Mouse (Mus musculus) hindbrain, embryonic 14.5 days (tissue): ENCODE data around the gene Pkdrej. TPM values are rescaled to one million over a fixed set of nuclear protein-coding genes. Genes with fewer than 3 reads are reported as not detected.
"Not testable (repeated sequence)": the region's sequence is repeated elsewhere in the genome, so short reads cannot be mapped to it uniquely, and the experiment has no call there.

Experiments
- ATAC-seq: fragments of 200-750 bp; cut with Nextera tagmentation; 2 replicates; pipeline ENCODE4 v1.8.0; 2017; ENCODE audit warnings: moderate number of reproducible peaks, mild to moderate bottlenecking, moderate TSS enrichment, moderate library complexity; ENCODE audit not compliant: low FRiP score
- DNase-seq: peaks from one replicate; pipeline ENCODE4 v3.0.0-alpha.2; 2015; ENCODE audit warnings: low spot score
- H3K27ac ChIP-seq: fragments of 300-500 bp; sonication (generic); 2 replicates; pipeline ENCODE4 v1.5.1; 2014; ENCODE audit warnings: mild to moderate bottlenecking, moderate library complexity
- H3K27me3 ChIP-seq: fragments of 300-500 bp; sonication (generic); 2 replicates; pipeline ENCODE4 v1.6.1; 2014; ENCODE audit warnings: mild to moderate bottlenecking, low read length, mixed read lengths; ENCODE audit not compliant: control insufficient read depth, insufficient read depth
- H3K36me3 ChIP-seq: fragments of 300-500 bp; sonication (generic); replicated peaks from 2 replicates; pipeline ENCODE4 v1.6.1; 2014; ENCODE audit not compliant: control insufficient read depth, insufficient read depth
- H3K4me1 ChIP-seq: fragments of 300-500 bp; sonication (generic); replicated peaks from 2 replicates; pipeline ENCODE4 v1.6.1; 2014; ENCODE audit warnings: antibody characterized with exemption, low read length, mixed read lengths; ENCODE audit not compliant: control insufficient read depth, insufficient read depth
- H3K4me2 ChIP-seq: fragments of 300-500 bp; sonication (generic); replicated peaks from 2 replicates; pipeline ENCODE4 v1.6.1; 2014; ENCODE audit warnings: mild to moderate bottlenecking, moderate library complexity
- H3K4me3 ChIP-seq: fragments of 300-500 bp; sonication (generic); replicated peaks from 2 replicates; pipeline ENCODE4 v1.5.1; 2014; ENCODE audit warnings: mild to moderate bottlenecking, low read length
- H3K9ac ChIP-seq: fragments of 300-500 bp; sonication (generic); 2 replicates; pipeline ENCODE4 v1.6.1; 2014
- H3K9me3 ChIP-seq: fragments of 300-500 bp; sonication (generic); 2 replicates; pipeline ENCODE4 v1.6.1; 2016; ENCODE audit warnings: low read length; ENCODE audit not compliant: control insufficient read depth
- WGBS: fragments of 180-500 bp; shearing (Covaris S2); extraction: QIAGEN DNeasy Blood & Tissue Kit; methylation state at CpG from one replicate; pipeline ENCODE4 v1.1.7; 2014; 5-methylcytosine and 5-hydroxymethylcytosine counted together
- polyA plus RNA-seq: library from polyadenylated mRNA; unstranded; fragments of >200 nt; fragmentation: Nextera tagmentation; extraction: Ambion mirVana; gene quantifications from 2 replicates; pipeline ENCODE4 v1.2.1, GENCODE M21; 2014

Gene Pkdrej
- polyA plus RNA-seq, 1 experiment from 2014 or later: 0.11 TPM

DNA sequence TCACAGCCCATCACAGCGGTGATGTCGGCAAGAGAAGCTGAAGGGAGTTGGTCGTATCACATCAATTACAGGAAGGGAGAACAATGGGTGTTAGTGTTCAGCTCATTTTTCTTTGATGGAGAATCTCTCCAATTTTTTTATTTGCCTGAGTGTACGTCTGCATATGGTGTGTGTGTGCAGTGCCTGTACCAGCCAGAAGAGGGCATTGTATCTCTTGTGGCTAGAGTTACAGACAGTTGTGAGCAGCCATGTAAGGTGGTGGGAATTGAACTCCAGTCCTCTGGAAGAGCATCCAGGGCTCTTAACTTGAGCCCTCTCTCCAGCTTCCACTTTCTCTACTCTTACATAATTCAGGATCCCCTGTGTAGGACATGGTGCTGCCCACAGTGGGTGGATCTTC lies 38.4 kb downstream of the Pkdrej start:
- Histone ChIP-seq H3K27ac (no peak overlapping the region), H3K4me2 (no peak overlapping the region), H3K9ac (no peak overlapping the region), H3K36me3 (no peaks in the 10 kb centered on the region), H3K9me3 (no peaks in the 10 kb centered on the region), H3K27me3 (no peaks in the 10 kb centered on the region), H3K4me3 (no peak overlapping the region), H3K4me1 (no peaks in the 10 kb centered on the region)
- WGBS: 96% methylated on average over 4 of the region's 4 CpGs
- no peak for DNase-seq
- ATAC-seq: no peak

- H3K9me3 ChIP-seq, DNase-seq, H3K27ac ChIP-seq, H3K4me3 ChIP-seq, H3K4me2 ChIP-seq, H3K9ac ChIP-seq, H3K27me3 ChIP-seq, H3K4me1 ChIP-seq, H3K36me3 ChIP-seq, ATAC-seq: not testable (repeated sequence)
- 92% methylated on average over 6 of the region's 6 CpGs for WGBS
These were observed 42.6 kb downstream of the Pkdrej start for GRCm38 (mm10) chr15:85778891-85779290.

DNA sequence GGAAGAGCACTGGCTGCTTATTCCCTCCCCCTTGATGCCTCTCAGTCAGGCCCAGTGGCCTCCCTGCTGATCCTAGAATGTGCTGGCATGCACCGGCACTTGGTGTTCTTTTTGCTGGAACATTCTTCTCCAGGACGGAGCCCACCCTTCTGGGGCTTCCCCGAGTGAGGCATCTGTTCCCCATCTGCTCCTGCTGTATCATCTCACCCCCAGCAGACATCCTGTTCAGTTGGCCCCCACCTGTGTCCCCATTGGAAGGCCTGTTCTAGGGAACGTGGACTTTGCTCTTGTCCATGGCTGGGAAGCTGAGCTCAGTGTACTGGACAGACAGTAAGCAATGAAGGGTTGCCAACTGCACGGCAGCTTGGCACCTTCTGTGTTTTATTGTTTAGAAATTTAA lies 44.8 kb downstream of the Pkdrej start:
- H3K4me1 ChIP-seq: no peaks in the 10 kb centered on the region
- H3K27ac ChIP-seq: no peak overlapping the region
- H3K9ac ChIP-seq: no peak overlapping the region
- no peak overlapping the region for H3K4me2 ChIP-seq
- H3K27me3 ChIP-seq: no peaks in the 10 kb centered on the region
- no peaks in the 10 kb centered on the region for H3K36me3 ChIP-seq
- 75% methylated on average over 5 of the region's 5 CpGs for WGBS
- ATAC-seq: no peak
- H3K4me3 ChIP-seq: no peak overlapping the region
- DNase-seq: no peak
- H3K9me3 ChIP-seq: no peaks in the 10 kb centered on the region

GRCm38 (mm10) chr15:85776241-85776640 lies 45.3 kb downstream of the Pkdrej start:
- Histone ChIP-seq H3K9me3 (no peaks in the 10 kb centered on the region), H3K4me3 (no peak overlapping the region), H3K4me1 (no peaks in the 10 kb centered on the region), H3K27ac (no peak overlapping the region), H3K36me3 (no peaks in the 10 kb centered on the region), H3K27me3 (no peaks in the 10 kb centered on the region), H3K9ac (no peak overlapping the region), H3K4me2 (no peak overlapping the region)
- ATAC-seq: no peak
- WGBS: 72% methylated on average over 2 of the region's 2 CpGs
- DNase-seq: no peak

DNA sequence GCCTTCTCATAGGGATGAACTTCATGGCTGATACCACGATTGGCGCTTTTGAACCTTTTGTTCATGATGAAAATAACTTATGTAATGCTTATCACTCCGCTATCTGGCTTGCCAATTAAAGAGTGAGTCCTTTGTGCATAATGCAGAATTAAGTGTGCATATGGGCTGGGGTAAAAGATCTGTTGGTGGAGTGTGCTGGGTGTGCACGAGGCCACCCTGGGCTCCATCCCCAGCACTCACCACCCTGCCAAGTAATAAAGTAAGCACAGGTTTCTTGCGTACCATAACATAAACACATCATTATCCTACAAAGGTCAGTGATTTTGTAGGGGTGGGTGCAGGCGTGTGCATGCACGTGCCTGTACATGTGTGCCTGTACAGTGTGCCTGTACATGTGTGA lies 46.5 kb downstream of the Pkdrej start:
- DNase-seq (no peak), ATAC-seq (no peak)
- 89% methylated on average over 7 of the region's 7 CpGs for WGBS
- no peaks in the 10 kb centered on the region for H3K9me3 ChIP-seq
- no peaks in the 10 kb centered on the region for H3K27me3 ChIP-seq
- H3K4me3 ChIP-seq: no peak overlapping the region
- H3K36me3 ChIP-seq: no peaks in the 10 kb centered on the region
- no peak overlapping the region for H3K9ac ChIP-seq
- no peak overlapping the region for H3K4me2 ChIP-seq
- no peak overlapping the region for H3K27ac ChIP-seq
- no peaks in the 10 kb centered on the region for H3K4me1 ChIP-seq

- H3K4me2 ChIP-seq: no peak overlapping the region
- no peak overlapping the region for H3K27ac ChIP-seq
- H3K27me3 ChIP-seq: no peaks in the 10 kb centered on the region
- H3K4me1 ChIP-seq: no peaks in the 10 kb centered on the region
- H3K9me3 ChIP-seq: no peaks in the 10 kb centered on the region
- H3K36me3 ChIP-seq: no peaks in the 10 kb centered on the region
- no peak overlapping the region for H3K4me3 ChIP-seq
- ATAC-seq: no peak
- no peak overlapping the region for H3K9ac ChIP-seq
- no peak for DNase-seq
- WGBS: 90% methylated on average over 9 of the region's 9 CpGs
These were observed 47.1 kb downstream of the Pkdrej start for GRCm38 (mm10) chr15:85774419-85774818.

DNA sequence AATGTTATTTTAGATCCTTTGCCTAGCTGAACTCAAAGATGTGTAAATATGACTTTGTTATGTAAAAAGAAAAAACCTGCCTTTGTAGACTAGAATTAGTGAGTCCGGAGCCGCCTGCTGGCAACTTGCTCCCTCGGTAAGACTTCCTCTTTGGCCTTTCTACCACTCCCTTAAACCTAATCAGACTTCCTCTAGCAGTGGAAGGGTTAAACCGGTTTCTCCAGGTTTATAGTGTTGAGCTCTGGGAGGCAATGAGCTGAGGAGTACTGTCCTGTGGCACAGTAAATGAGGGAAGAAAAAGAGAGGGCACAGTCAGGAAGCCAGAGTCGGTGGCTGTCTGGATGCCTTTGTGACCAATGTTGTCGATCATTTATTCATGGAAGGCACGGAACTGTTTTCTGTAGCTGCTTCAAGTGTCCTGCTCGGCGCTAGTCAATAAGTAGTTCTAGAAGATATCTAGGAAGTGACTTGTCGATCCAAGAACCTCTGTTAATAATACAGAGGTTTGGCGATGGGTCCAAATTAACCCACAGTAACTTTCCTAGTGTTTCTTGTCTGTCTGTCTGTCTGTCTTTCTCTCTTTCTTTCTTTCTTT lies 49.3 kb downstream of the Pkdrej start:
- DNase-seq: no peak
- 82% methylated on average over 11 of the region's 11 CpGs for WGBS
- H3K36me3 ChIP-seq: no peaks in the 10 kb centered on the region
- H3K9ac ChIP-seq: no peak overlapping the region
- H3K27ac ChIP-seq: no peak overlapping the region
- no peak overlapping the region for H3K4me3 ChIP-seq
- no peak for ATAC-seq
- H3K4me1 ChIP-seq: no peaks in the 10 kb centered on the region
- H3K9me3 ChIP-seq: no peaks in the 10 kb centered on the region
- H3K27me3 ChIP-seq: no peaks in the 10 kb centered on the region
- H3K4me2 ChIP-seq: no peak overlapping the region

GRCm38 (mm10) chr15:85771306-85772121 lies 50.0 kb downstream of the Pkdrej start:
- Histone ChIP-seq H3K4me1 (no peaks in the 10 kb centered on the region), H3K27ac (no peak overlapping the region), H3K9ac (no peak overlapping the region), H3K36me3 (no peaks in the 10 kb centered on the region), H3K4me3 (no peak overlapping the region), H3K4me2 (no peak overlapping the region), H3K27me3 (no peaks in the 10 kb centered on the region), H3K9me3 (no peaks in the 10 kb centered on the region)
- DNase-seq (no peak), ATAC-seq (no peak)
- WGBS: 90% methylated on average over 17 of the region's 17 CpGs

DNA sequence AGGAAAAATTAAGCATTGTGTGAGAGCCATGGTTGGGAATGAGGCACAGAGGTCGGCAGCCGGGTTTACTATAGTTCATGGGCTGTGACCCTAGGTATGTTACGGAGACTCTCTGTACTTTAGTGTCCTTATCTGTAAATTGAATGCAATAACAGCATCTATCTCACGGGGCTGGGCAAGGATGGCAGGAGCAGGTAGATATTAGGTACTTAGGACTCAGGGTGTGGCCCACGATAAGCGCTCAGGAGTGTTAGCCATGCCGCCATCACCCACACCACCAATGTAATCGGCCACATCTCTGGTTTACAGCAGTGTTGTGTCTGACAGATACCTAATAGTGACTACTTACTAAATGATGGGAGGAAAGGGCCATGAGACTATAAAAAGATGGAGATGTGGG lies 52.5 kb downstream of the Pkdrej start:
- Histone ChIP-seq H3K27ac (no peak overlapping the region), H3K4me2 (no peak overlapping the region), H3K9ac (no peak overlapping the region), H3K36me3 (no peaks in the 10 kb centered on the region), H3K27me3 (no peaks in the 10 kb centered on the region), H3K4me1 (no peaks in the 10 kb centered on the region), H3K9me3 (no peaks in the 10 kb centered on the region), H3K4me3 (no peak overlapping the region)
- ATAC-seq: no peak
- DNase-seq: no peak
- WGBS: 92% methylated on average over 8 of the region's 8 CpGs
